Mouse (Mus musculus) heart, postnatal 0 days (tissue): ENCODE measurements around the gene Pwwp2b.

Experiments
- CTCF ChIP-seq: IDR thresholded peaks from 2 replicates; pipeline ENCODE4 v1.5.1; 2016; ENCODE audit warnings: antibody characterized with exemption, control low read depth, low read depth
- EP300 ChIP-seq: IDR thresholded peaks from 2 replicates; pipeline ENCODE4 v1.6.1; 2016; ENCODE audit warnings: antibody characterized with exemption, low read depth

- TF ChIP-seq CTCF (no peak), EP300 (no peak)
Observed at GRCm38 (mm10) chr7:139266886-139267870, 18.9 kb downstream of the Pwwp2b start.
